Mouse (Mus musculus): ENCODE results near the gene Mllt6.
A peak's percentile ranks its signal among the peaks of the same experiment; 100 is the strongest.

GRCm38 (mm10) chr11:97703039-97703826, 40.0 kb downstream of the Mllt6 start, which contains the start of gene Psmb3:
- peak; percentile 96 for TF ChIP-seq USF1 (IDR thresholded peaks at IDR 0.05; ENCODE audit: low read depth)
- TF ChIP-seq POLR2A (IDR thresholded peaks at IDR 0.05; ENCODE audit: insufficient read length, low read depth), result peak; percentile 61
- no peak for TF ChIP-seq MYOD1 (IDR thresholded peaks at IDR 0.05; ENCODE audit: control insufficient read depth in 1 of 3, insufficient read length in 2 of 3, low read depth in 2 of 3)
- TF ChIP-seq TCF12 (IDR thresholded peaks at IDR 0.05; ENCODE audit: insufficient read depth, poor library complexity, severe bottlenecking), result no peak
- TF ChIP-seq E2F4 (IDR thresholded peaks at IDR 0.05; ENCODE audit: insufficient read depth), result no peak
- peak; percentile 81 for TF ChIP-seq MAX (IDR thresholded peaks at IDR 0.05; ENCODE audit: low read depth)
- TF ChIP-seq MYOG (IDR thresholded peaks at IDR 0.05; ENCODE audit: control insufficient read depth in 1 of 3, insufficient read depth in 1 of 3, insufficient read length in 2 of 3, low read depth in 2 of 3), result no peak
